Mouse (Mus musculus): ENCODE data around the gene Car1. TPM values are rescaled to one million over a fixed set of nuclear protein-coding genes. Genes with fewer than 3 reads are reported as not detected.
"Not testable (repeated sequence)": the region's sequence is repeated elsewhere in the genome, so short reads cannot be mapped to it uniquely, and the experiment has no call there.

Gene Car1
- polyA plus RNA-seq, 1 experiment from 2014 or later = 7.7 TPM

DNA sequence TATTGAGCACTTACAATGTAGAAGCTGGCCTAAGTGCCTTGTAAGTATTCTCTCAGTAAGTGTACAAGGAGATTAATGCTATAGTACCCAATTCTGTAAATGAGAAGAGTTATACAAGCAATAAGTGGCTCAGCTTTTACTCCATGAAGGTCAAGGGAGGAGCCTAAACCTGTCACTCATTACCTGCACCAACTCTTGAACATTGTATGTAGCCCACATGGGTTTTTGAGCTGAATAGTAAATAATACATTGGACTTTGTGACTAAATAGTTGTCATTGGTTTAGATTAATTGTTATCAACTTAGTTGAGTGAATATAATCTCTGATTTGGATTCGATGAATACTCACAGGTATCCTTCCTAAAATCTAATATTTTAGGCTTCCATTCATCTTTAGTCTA lies 35.7 kb downstream of the Car1 start:
- WGBS = 88% methylated on average over 1 of the region's 1 CpGs
- not testable (repeated sequence) for H3K4me1 ChIP-seq (replicated peaks; ENCODE audit: control insufficient read depth, insufficient read depth, low read length); H3K4me3 ChIP-seq (ENCODE audit: low read depth, low read length); H3K27ac ChIP-seq (ENCODE audit: low read depth, low read length); H3K9ac ChIP-seq (ENCODE audit: low read depth, low read length); H3K9me3 ChIP-seq (ENCODE audit: control insufficient read depth); H3K27me3 ChIP-seq (replicated peaks; ENCODE audit: control insufficient read depth, insufficient read depth, low read length); ATAC-seq; H3K36me3 ChIP-seq (ENCODE audit: control insufficient read depth, insufficient read depth); H3K4me2 ChIP-seq (replicated peaks; ENCODE audit: low read depth)

DNA sequence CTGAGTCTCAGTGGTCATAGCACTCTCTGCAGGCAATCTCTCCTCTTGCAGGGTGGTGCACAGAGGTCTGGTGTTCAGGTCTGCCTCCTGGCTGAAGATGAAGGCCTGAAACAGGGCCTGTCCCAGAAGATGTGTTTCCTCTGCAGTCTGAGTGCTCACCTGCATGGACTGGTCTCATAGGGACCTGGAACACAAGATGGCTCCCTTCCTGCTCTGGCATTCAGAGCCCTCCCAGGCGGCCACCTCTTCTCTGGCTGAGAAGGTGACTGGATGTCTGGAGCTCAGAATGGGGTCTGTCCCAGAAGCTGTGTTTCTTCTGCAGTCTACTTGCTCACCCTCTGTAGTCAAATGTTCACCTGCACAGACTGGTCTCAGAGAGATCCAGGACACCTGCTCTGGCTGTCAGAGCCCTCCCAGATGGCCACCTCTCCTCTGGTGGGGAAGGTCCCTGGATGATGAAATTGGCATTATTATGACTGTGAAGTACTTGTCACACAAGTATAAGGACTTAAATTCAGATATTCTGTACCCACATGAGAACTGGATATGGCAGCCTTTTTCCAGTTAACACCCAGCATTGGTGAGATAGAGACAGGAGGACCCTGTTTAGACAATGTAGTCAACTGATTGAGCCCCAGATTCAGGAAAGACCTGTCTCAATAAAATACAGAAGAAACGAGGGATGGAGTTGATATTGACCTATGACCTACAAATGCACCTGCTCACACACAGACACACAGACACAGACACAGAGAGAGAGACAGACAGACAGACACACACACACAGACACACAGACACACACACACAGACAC lies 43.2 kb downstream of the Car1 start:
- Histone ChIP-seq H3K9ac (ENCODE audit: low read depth, low read length) (no peak overlapping the region), H3K36me3 (ENCODE audit: control insufficient read depth, insufficient read depth) (no peaks in the 10 kb centered on the region), H3K27me3 (replicated peaks; ENCODE audit: control insufficient read depth, insufficient read depth, low read length) (no peaks in the 10 kb centered on the region), H3K4me3 (ENCODE audit: low read depth, low read length) (no peak overlapping the region), H3K27ac (ENCODE audit: low read depth, low read length) (no peak overlapping the region), H3K4me1 (replicated peaks; ENCODE audit: control insufficient read depth, insufficient read depth, low read length) (no peaks in the 10 kb centered on the region), H3K4me2 (replicated peaks; ENCODE audit: low read depth) (no peak overlapping the region), H3K9me3 (ENCODE audit: control insufficient read depth) (no peaks in the 10 kb centered on the region)
- no peak for ATAC-seq
- TF ChIP-seq CTCF (IDR thresholded peaks at IDR 0.05; ENCODE audit: low read depth) = no peak
- WGBS = 54% methylated on average over 2 of the region's 2 CpGs

DNA sequence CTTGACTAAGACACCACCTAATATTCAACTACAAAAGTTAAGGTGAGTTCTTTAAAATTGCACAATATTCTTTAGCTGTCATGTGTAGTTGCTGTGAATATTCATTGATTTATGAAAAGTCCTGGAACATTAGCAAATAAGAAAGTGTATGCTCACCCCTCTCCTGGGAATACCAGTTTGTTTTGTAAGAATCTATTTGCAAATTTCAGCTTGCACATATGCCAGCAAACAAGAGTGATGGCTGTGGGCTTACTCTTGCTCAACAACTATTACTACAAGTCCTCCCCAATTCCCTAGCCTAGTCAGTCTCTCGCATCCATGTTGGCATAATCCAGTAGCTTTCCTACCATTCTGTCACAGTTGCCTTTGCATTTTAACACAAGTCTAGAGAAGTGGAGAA lies 52.5 kb downstream of the Car1 start:
- Histone ChIP-seq H3K4me2 (replicated peaks; ENCODE audit: low read depth) (no peak overlapping the region), H3K36me3 (ENCODE audit: control insufficient read depth, insufficient read depth) (no peaks in the 10 kb centered on the region), H3K4me3 (ENCODE audit: low read depth, low read length) (no peak overlapping the region), H3K27ac (ENCODE audit: low read depth, low read length) (no peak overlapping the region), H3K27me3 (replicated peaks; ENCODE audit: control insufficient read depth, insufficient read depth, low read length) (no peaks in the 10 kb centered on the region), H3K4me1 (replicated peaks; ENCODE audit: control insufficient read depth, insufficient read depth, low read length) (no peaks in the 10 kb centered on the region), H3K9ac (ENCODE audit: low read depth, low read length) (no peak overlapping the region), H3K9me3 (ENCODE audit: control insufficient read depth) (no peaks in the 10 kb centered on the region)
- TF ChIP-seq CTCF (IDR thresholded peaks at IDR 0.05; ENCODE audit: low read depth) = no peak
- no peak for ATAC-seq
- WGBS = 87% methylated on average over 1 of the region's 1 CpGs

DNA sequence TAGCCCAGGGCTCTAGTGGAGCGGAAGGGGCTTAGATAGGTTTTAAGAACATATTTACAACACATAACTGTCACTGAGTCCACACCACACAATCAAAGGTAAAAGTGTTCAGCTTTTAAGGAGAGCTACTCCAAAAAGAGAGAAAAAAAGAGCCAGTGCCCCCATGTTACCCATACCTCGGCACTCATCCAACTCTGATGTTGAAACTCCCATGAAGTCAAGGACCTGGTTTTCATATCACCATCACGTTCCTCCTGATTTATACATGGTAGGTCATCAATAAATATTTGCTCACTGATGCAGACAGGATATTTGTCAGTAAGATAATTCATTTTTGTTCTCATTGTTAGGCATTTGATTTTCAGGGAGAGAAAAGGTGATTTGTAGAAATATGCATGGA lies 62.1 kb downstream of the Car1 start:
- no peaks in the 10 kb centered on the region for H3K27me3 ChIP-seq (replicated peaks; ENCODE audit: control insufficient read depth, insufficient read depth, low read length)
- H3K4me3 ChIP-seq (ENCODE audit: low read depth, low read length) = no peak overlapping the region
- WGBS = 83% methylated on average over 3 of the region's 3 CpGs
- no peaks in the 10 kb centered on the region for H3K9me3 ChIP-seq (ENCODE audit: control insufficient read depth)
- ATAC-seq = no peak
- no peaks in the 10 kb centered on the region for H3K4me1 ChIP-seq (replicated peaks; ENCODE audit: control insufficient read depth, insufficient read depth, low read length)
- H3K27ac ChIP-seq (ENCODE audit: low read depth, low read length) = no peak overlapping the region
- no peak overlapping the region for H3K4me2 ChIP-seq (replicated peaks; ENCODE audit: low read depth)
- no peak overlapping the region for H3K9ac ChIP-seq (ENCODE audit: low read depth, low read length)
- no peaks in the 10 kb centered on the region for H3K36me3 ChIP-seq (ENCODE audit: control insufficient read depth, insufficient read depth)
- no peak for TF ChIP-seq CTCF (IDR thresholded peaks at IDR 0.05; ENCODE audit: low read depth)

DNA sequence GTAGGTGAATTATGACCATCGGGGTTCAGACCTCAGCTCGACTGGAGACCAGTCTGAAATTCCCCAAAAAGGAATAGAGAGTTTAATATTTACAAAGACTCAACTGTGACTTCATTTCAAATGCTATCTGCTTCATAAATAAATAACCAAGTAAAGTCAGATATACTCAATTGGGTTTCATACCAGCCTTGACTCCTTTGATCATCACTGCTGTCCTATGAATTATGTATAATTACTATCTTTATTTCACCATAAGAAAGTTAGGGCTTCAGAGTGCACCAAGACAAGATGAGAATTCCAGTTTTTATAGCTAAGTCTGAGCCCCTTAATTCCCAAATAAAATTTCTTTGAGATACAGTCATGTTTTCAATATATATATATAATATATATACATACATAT lies 69.9 kb downstream of the Car1 start:
- Histone ChIP-seq H3K27me3 (replicated peaks; ENCODE audit: control insufficient read depth, insufficient read depth, low read length) (no peaks in the 10 kb centered on the region), H3K4me1 (replicated peaks; ENCODE audit: control insufficient read depth, insufficient read depth, low read length) (no peaks in the 10 kb centered on the region), H3K36me3 (ENCODE audit: control insufficient read depth, insufficient read depth) (no peaks in the 10 kb centered on the region), H3K9me3 (ENCODE audit: control insufficient read depth) (no peaks in the 10 kb centered on the region), H3K27ac (ENCODE audit: low read depth, low read length) (no peak overlapping the region), H3K4me3 (ENCODE audit: low read depth, low read length) (no peak overlapping the region), H3K4me2 (replicated peaks; ENCODE audit: low read depth) (no peak overlapping the region), H3K9ac (ENCODE audit: low read depth, low read length) (no peak overlapping the region)
- WGBS = 71% methylated on average over 2 of the region's 2 CpGs
- ATAC-seq = no peak
- TF ChIP-seq CTCF (IDR thresholded peaks at IDR 0.05; ENCODE audit: low read depth) = no peak

DNA sequence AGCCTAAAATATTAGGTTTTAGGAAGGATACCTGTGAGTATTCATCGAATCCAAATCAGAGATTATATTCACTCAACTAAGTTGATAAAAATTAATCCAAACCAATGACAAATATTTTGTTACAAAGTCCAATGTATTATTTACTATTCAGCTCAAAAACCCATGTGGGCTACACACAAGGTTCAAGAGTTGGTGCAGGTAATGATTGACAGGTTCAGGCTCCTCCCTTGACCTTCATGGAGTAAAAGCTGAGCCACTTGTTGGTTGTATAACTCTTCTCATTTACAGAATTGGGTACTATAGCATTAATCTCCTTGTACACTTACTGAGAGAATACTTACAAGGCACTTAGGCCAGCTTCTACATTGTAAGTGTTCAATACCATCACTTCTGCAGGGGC lies 80.7 kb downstream of the Car1 start:
- not testable (repeated sequence) for ATAC-seq; H3K27me3 ChIP-seq (replicated peaks; ENCODE audit: control insufficient read depth, insufficient read depth, low read length); H3K9ac ChIP-seq (ENCODE audit: low read depth, low read length); H3K4me1 ChIP-seq (replicated peaks; ENCODE audit: control insufficient read depth, insufficient read depth, low read length); H3K27ac ChIP-seq (ENCODE audit: low read depth, low read length); H3K9me3 ChIP-seq (ENCODE audit: control insufficient read depth); H3K4me2 ChIP-seq (replicated peaks; ENCODE audit: low read depth); H3K4me3 ChIP-seq (ENCODE audit: low read depth, low read length); H3K36me3 ChIP-seq (ENCODE audit: control insufficient read depth, insufficient read depth)
- 100% methylated on average over 1 of the region's 1 CpGs for WGBS

DNA sequence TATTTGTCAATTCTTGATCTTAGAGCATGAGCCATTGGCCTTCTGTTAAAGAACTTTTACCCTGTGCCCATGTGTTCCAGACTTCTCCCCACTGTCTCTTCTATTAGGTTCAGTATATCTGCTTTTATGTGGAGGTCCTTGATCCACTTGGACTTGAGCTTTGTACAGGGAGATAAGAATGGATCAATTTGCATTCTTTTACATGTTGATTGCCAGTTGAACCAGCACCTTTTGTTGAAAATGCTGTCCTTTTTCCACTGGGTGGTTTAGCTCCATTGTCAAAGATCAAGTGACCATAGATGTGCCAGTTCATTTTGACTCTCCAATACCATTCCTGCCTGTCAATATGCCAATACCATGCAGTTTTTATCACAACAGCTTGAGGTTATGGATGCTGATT lies 82.7 kb downstream of the Car1 start:
- H3K27me3 ChIP-seq (replicated peaks; ENCODE audit: control insufficient read depth, insufficient read depth, low read length); H3K36me3 ChIP-seq (ENCODE audit: control insufficient read depth, insufficient read depth); H3K4me2 ChIP-seq (replicated peaks; ENCODE audit: low read depth); H3K4me3 ChIP-seq (ENCODE audit: low read depth, low read length); H3K4me1 ChIP-seq (replicated peaks; ENCODE audit: control insufficient read depth, insufficient read depth, low read length); H3K9me3 ChIP-seq (ENCODE audit: control insufficient read depth); ATAC-seq; H3K27ac ChIP-seq (ENCODE audit: low read depth, low read length); H3K9ac ChIP-seq (ENCODE audit: low read depth, low read length): not testable (repeated sequence)

Other genes starting within 250 kb of the Car1 start
- 417 and 436 TPM in 2 replicates for gene 1810022K09Rik, start 197.1 kb downstream of the Car1 start, polyA plus RNA-seq (2015; fragmentation: Nextera tagmentation; extraction: Ambion mirVana)
- 28.2 and 32.3 TPM in 2 replicates for gene Car13, start 166.6 kb downstream of the Car1 start, polyA plus RNA-seq (2015; fragmentation: Nextera tagmentation; extraction: Ambion mirVana)
- gene Car3, start 55.1 kb upstream of the Car1 start, polyA plus RNA-seq (2015; fragmentation: Nextera tagmentation; extraction: Ambion mirVana) = 1.4 TPM in 2 replicates
- gene Car2, start 77.9 kb upstream of the Car1 start, polyA plus RNA-seq (2015; fragmentation: Nextera tagmentation; extraction: Ambion mirVana) = 28.4 and 39.5 TPM in 2 replicates

Measured in intestine, postnatal 0 days (tissue).